Comparison of ENCODE assay signal across 20 mouse cellular contexts in genomic region chr9:43720046-43720445, GRCm38 (mm10). TPM values are rescaled to one million over a fixed set of nuclear protein-coding genes. Genes with fewer than 3 reads are reported as not detected.
DNase-seq lines count a peak whose midpoint lies in the region; ATAC-seq and TF ChIP-seq lines count a peak whose summit lies in the region.
"Had no signal": no experiment of that assay in that cellular context is flagged by ENCODE, and none has a peak within 500 bp of the region (broad histone marks: within the 10 kb centered on the region; RNA-seq: fewer than 3 reads in every experiment).

No protein-coding gene starts in this region.

- no peak overlapping the region for H3K9ac ChIP-seq in heart, embryonic 15.5 days
- H3K9ac ChIP-seq in heart, postnatal 0 days (replicated peaks; ENCODE audit: low read depth, low read length) = no peak overlapping the region
- H3K9ac ChIP-seq: forebrain, postnatal 0 days; heart, embryonic 13.5 days; kidney, embryonic 15.5 days; liver, embryonic 15.5 days; midbrain, embryonic 12.5 days had no signal

- no peak for TF ChIP-seq EP300 in heart, postnatal 0 days (IDR thresholded peaks at IDR 0.05; ENCODE audit: low read depth)

- no peaks in the 10 kb centered on the region for H3K9me3 ChIP-seq in heart, embryonic 15.5 days (replicated peaks)
- no peaks in the 10 kb centered on the region for H3K9me3 ChIP-seq in heart, postnatal 0 days (replicated peaks; ENCODE audit: control insufficient read depth, low read length)
- H3K9me3 ChIP-seq: forebrain, embryonic 10.5 days; heart, embryonic 13.5 days; kidney, embryonic 15.5 days; liver, embryonic 15.5 days; midbrain, embryonic 12.5 days had no signal

- no peak overlapping the region for H3K4me2 ChIP-seq in heart, embryonic 15.5 days
- no peak overlapping the region for H3K4me2 ChIP-seq in heart, postnatal 0 days (ENCODE audit: low read depth, low read length)
- H3K4me2 ChIP-seq: heart, embryonic 13.5 days; kidney, embryonic 15.5 days; liver, embryonic 15.5 days; midbrain, embryonic 12.5 days had no signal

- H3K4me3 ChIP-seq in heart, embryonic 15.5 days = no peak overlapping the region
- no peak overlapping the region for H3K4me3 ChIP-seq in heart, postnatal 0 days (ENCODE audit: low read depth, low read length)
- H3K4me3 ChIP-seq: forebrain, embryonic 10.5 days; heart, embryonic 13.5 days; kidney, embryonic 15.5 days; liver, embryonic 15.5 days; midbrain, embryonic 12.5 days had no signal

- H3K27me3 ChIP-seq in heart, embryonic 15.5 days = peaks cover 4% of the 10 kb centered on the region; the same call in 1 of the 2 replicates
- 0 out of 2 replicates have a peak, but pooled peaks cover 7% of the 10 kb centered on the region for H3K27me3 ChIP-seq in heart, postnatal 0 days (ENCODE audit: control insufficient read depth, insufficient read depth, low read length)
- H3K27me3 ChIP-seq: liver, embryonic 15.5 days had no signal

- no peak for ATAC-seq in heart, embryonic 15.5 days (replicated peaks; ENCODE audit: insufficient number of reproducible peaks, insufficient read depth, low FRiP score, low read depth)
- peak; percentile 36 for ATAC-seq in heart, postnatal 0 days (ENCODE audit: insufficient read depth, low read depth)
- ATAC-seq: forebrain, postnatal 0 days; hindbrain, embryonic 16.5 days; intestine, embryonic 16.5 days had no signal

- TF ChIP-seq CTCF in heart, postnatal 0 days (IDR thresholded peaks at IDR 0.05; ENCODE audit: low read depth) = no peak

- no peaks in the 10 kb centered on the region; the same call in 1 of the 2 replicates for H3K4me1 ChIP-seq in heart, embryonic 15.5 days (replicated peaks)
- no peaks in the 10 kb centered on the region for H3K4me1 ChIP-seq in heart, postnatal 0 days (ENCODE audit: control insufficient read depth, insufficient read depth)
- H3K4me1 ChIP-seq: kidney, embryonic 15.5 days; liver, embryonic 15.5 days; midbrain, embryonic 12.5 days had no signal

- H3K36me3 ChIP-seq in heart, embryonic 15.5 days = no peaks in the 10 kb centered on the region
- no peaks in the 10 kb centered on the region for H3K36me3 ChIP-seq in heart, postnatal 0 days (replicated peaks; ENCODE audit: control insufficient read depth, insufficient read depth, low read length)
- H3K36me3 ChIP-seq: forebrain, embryonic 10.5 days; heart, embryonic 13.5 days; kidney, embryonic 15.5 days; liver, embryonic 15.5 days; midbrain, embryonic 12.5 days had no signal

- DNase-seq in heart, adult 8-10 months (ENCODE audit: low spot score) = no peak
- peak; percentile 21 for DNase-seq in brain, adult 2 months (ENCODE audit: low read depth, low spot score)
- DNase-seq in heart, postnatal 0 days (ENCODE audit: low spot score) = peak; percentile 20
- DNase-seq in urinary bladder, adult 2 months (ENCODE audit: low spot score) = peak; percentile 28
- no peak for DNase-seq in thymus, postnatal 36 days
- DNase-seq in left cerebral cortex, adult 18-20 months (ENCODE audit: low spot score in 2 of 2) = no peak
- DNase-seq: adrenal gland, adult 2 months; cerebellum, postnatal 10 days; embryo, embryonic 11 days; forebrain, postnatal 0 days; retina, postnatal 1 day; thymus, postnatal 25 days had no signal

- H3K27ac ChIP-seq in heart, embryonic 15.5 days = 0 out of 2 replicates have a peak overlapping the region, but pooled peaks have one; percentile 2
- peak overlapping the region; percentile 20; the same call in 1 of the 2 replicates for H3K27ac ChIP-seq in heart, postnatal 0 days (ENCODE audit: low read depth)
- H3K27ac ChIP-seq: forebrain, embryonic 10.5 days; heart, embryonic 13.5 days; kidney, embryonic 15.5 days; liver, embryonic 15.5 days; midbrain, embryonic 12.5 days had no signal

- 65% methylated on average over 1 of the region's 1 CpGs for WGBS in heart, embryonic 15.5 days
- 57% methylated on average over 1 of the region's 1 CpGs for WGBS in heart, postnatal 0 days

RNA-seq across cellular contexts. Expression of gene Nectin1, which starts 23.7 kb away (rescaled TPM):
- 1.0 and 2.9 TPM in 2 replicates for polyA plus RNA-seq in heart, embryonic 15.5 days (2015; fragmentation: Nextera tagmentation; extraction: Ambion mirVana)
- total RNA-seq in heart, adult 8-10 months (2022) = 1 to 10 TPM; 1.6 to 3.5 (median 2.2) TPM
- total RNA-seq in heart, postnatal 0 days (2014; rRNA removed; ENCODE audit: low replicate concordance) = 2.2 and 3.6 TPM in 2 replicates
- polyA plus RNA-seq in heart, postnatal 0 days (2015; fragmentation: Nextera tagmentation; extraction: Ambion mirVana) = 0.67 and 0.82 TPM in 2 replicates
- 13.8 and 28.1 TPM in 2 replicates for polyA plus RNA-seq in urinary bladder, adult 2 months (2012; rRNA removed)
- total RNA-seq in left cerebral cortex, adult 18-20 months (2021) = 10 to 100 TPM; 91.6 to 92.4 TPM

Comparison
In these comparisons a context has a peak if more than half of its experiments do, and no peak if none do; other contexts are left out.
1. DNase-seq: peak in brain, adult 2 months (single experiment), heart, postnatal 0 days (single experiment) and urinary bladder, adult 2 months (single experiment); none in heart, adult 8-10 months (single experiment), thymus, postnatal 36 days (0 of 2) and left cerebral cortex, adult 18-20 months (0 of 2).
2. RNA of gene Nectin1, which starts 23.7 kb away (total RNA-seq): 91.6 to 92.4 TPM in left cerebral cortex, adult 18-20 months; 2.2 to 3.6 TPM in heart, postnatal 0 days and 1.6 to 3.5 TPM in heart, adult 8-10 months; every median in the first group is over 10 times any median in the second.